Mouse (Mus musculus): ENCODE results near the gene Ppp1r12b. TPM values are rescaled to one million over a fixed set of nuclear protein-coding genes. Genes with fewer than 3 reads are reported as not detected.

Ppp1r12b gene
- total RNA-seq (2021) = 100 to 1,000 TPM; 199 to 221 TPM
- long read RNA-seq, experiment 1, partial matches to known transcripts = 3 of 63 reads
- long read RNA-seq, experiment 1, other reads (novel, unspliced or antisense) = 60 of 63 reads
- long read RNA-seq, experiment 2, partial matches to known transcripts = 2 of 48 reads
- long read RNA-seq, experiment 2, other reads (novel, unspliced or antisense) = 46 of 48 reads

- peak; percentile 93 for DNase-seq
These were observed at the start of gene Ppp1r12b for GRCm38 (mm10) chr1:134955637-134956176. Ppp1r12b (minus strand) TSS chr1:134955942.

- DNase-seq = no peak
These were observed 47.6 kb upstream of the Ppp1r12b start for GRCm38 (mm10) chr1:135003346-135003745.

GRCm38 (mm10) chr1:135000527-135000926, 44.8 kb upstream of the Ppp1r12b start:
- no peak for DNase-seq

DNA sequence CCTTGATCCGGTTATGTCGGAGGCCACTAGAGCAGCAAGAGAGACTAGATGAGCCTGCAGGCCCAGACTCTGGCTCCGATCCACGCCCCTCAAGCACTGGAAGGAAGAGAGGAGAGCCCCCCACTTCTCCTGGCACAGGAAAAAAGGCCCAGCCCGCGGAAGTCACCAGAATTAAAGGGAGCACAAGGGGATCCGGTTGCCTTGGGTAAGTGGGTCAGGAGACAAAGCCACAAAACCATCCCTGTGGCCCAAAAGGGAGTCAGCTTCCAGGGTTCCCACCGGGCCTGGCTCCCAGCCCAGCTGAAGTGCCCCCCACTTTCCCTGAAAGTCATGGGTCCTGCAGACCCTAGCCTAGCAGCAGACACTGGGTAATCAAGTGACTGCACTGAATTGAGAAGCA, 42.5 kb upstream of the Ppp1r12b start:
- DNase-seq = no peak

- no peak for DNase-seq
These were observed 41.8 kb upstream of the Ppp1r12b start for GRCm38 (mm10) chr1:134997568-134997967.

- DNase-seq = no peak
These were observed 40.7 kb upstream of the Ppp1r12b start for GRCm38 (mm10) chr1:134996471-134996870.

DNA sequence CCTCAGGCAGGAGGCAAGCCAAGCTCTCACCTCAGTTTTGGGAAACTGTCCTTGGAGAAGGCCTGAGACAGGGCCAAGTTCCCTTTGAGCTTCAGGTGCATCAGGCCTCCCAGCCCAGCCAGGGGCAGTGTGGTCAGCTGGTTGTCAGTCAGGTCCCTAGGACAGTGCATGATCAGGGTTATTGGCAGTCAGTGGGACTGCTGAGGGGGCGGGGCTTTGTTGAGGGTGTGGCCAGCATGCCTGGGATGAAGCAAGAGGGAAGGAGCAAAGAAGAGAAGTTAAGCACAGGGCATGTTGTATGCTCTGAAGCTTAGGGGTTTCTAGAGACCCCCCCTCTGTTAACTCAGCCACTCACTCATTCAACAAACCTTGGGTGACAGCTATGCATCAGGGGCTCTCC, 40.2 kb upstream of the Ppp1r12b start:
- DNase-seq = peak; percentile 26

DNA sequence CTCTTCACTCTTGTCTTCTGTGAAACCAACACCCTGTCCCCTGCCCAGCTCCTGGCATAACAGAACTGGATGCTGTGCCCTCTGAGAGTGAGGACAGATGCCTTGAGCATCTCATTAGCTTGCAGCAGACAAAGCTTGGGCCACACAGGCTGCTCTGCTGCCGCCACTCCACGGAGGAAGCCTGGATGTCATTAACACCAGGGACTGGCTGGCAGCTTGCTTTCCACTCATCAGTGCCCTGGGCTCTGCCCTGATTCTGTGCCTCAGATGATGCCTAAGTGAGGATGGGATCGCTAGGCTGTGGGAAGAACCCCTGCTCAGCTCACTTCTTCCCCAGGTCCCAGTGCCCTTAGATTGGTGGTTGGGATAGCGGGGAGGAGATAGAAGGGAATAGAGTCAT, 39.7 kb upstream of the Ppp1r12b start:
- no peak for DNase-seq

- DNase-seq = no peak
These were observed 39.0 kb upstream of the Ppp1r12b start for GRCm38 (mm10) chr1:134994739-134995138.

GRCm38 (mm10) chr1:134992046-134992645, 36.4 kb upstream of the Ppp1r12b start:
- DNase-seq = no peak

DNA sequence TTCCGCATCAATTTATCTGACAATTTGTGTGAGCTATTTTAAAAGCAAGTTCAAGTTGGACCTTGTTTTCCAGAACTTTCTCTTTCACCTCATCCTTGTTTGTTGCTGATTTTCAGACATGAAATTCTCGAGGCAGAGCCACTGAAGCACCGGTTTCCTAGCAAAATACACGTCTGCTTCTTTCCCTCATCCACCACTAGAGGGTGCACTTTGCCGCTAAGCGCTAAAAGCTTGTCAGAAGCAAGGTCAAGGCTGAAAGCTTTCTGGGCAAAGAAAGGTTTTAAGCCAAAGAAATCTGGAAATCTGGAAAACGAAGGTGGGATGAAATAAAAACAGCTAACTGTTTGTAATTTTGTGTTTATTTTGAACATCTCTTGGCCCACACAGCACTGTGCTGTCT, 33.6 kb upstream of the Ppp1r12b start:
- peak; percentile 74 for DNase-seq

DNA sequence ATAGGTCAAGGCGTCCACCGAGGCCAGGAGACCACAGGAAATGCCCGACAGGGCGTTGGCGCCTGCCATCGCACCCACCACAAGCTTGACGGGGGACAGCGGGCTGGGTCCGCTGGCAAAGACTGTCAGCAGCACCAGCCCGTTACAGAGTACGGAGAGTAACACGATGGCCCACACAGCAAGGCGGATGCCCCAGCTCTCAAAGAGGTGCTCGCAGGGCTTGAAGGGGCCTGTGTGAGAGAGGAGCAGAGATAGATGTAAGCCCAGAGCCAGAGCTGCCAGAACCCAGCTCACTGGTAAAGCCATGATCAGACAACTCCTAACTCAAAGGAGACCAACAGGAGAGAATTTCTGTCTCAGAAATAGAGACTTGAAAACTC, 32.2 kb upstream of the Ppp1r12b start:
- no peak for DNase-seq

DNA sequence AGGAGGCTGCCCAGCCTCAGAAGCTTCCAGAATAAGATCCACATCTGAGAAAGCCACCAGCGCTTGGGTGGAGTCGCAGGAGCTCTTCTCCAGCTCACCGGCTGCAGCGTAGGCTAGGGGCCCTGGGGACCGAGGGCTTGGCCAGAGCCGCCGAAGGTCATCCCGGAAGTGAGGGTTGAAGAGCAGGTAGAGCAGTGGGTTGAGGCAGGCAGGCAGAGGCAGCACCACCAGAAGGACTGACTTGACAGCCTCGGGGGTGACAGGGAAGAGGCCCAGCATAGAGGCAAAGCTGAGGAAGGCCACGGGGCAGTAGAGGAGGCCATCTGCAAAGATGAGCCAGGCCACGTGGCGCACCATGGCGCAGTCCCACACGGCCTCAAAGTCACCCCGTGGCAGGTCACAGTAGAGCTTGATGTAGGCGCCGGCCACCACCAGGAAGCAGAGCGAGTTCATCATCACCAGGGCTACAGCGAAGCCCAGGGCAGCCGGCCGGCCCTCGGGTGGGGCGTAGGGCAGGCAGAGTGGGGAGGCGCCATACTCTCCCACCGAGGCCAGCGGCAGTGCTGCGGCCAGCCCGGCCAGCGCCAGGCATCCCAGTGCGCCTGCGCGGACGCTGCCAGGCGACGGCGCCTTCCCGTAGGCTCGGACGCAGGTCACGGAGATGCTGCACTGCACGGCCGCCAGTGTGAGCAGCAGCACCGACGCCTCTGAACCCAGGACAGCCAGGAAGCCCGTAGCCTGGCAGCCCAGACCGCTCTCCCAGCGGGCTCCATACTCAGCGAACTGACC, 31.6 kb upstream of the Ppp1r12b start:
- DNase-seq = peak; percentile 70

DNA sequence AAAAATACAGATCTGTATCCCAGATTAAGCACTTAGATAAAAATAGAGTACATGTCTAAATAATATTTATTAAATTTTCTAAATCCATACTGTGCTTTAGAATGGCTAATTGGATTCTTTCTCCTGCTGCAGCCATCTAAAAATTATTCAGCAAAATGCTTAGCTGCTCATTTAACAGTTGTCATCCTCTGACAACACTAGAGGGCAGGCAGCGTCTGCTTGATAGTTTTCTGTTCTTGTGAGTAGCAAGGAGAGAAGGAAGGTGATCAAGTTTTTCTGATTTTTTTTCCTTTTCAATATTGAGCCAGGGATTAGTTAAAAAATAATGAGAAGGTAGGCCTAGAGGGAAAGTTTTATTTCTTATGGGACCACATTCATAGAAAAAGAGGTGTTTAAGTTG, 17.2 kb upstream of the Ppp1r12b start:
- no peak for DNase-seq

DNA sequence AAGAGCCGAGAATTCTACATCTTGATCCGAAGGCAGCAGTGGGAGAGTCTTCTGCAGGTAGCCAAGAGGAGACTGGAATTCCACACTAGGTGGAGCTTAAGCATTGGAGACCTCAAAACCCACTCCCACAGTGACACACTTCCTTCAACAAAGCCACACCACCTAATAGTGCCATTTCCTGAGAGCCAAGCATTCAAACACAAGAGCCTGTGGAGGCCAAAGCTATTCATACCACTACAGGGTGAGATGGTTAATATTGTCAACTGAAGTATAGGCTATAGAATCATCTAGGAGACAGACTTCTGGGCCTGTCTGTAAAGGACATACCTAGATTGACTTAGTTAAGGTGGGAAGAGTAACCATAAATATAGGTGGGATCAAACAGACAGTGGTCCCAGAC, 9.7 kb upstream of the Ppp1r12b start:
- DNase-seq = no peak

- DNase-seq = no peak
These were observed 7.1 kb upstream of the Ppp1r12b start for GRCm38 (mm10) chr1:134962821-134963220.

GRCm38 (mm10) chr1:134962053-134962803, 6.5 kb upstream of the Ppp1r12b start, which contains the start of gene Ube2t:
Ube2t (plus strand) TSS chr1:134962565.
- DNase-seq = peak; percentile 94

GRCm38 (mm10) chr1:134960634-134961033, 4.9 kb upstream of the Ppp1r12b start:
- DNase-seq = no peak

GRCm38 (mm10) chr1:134955050-134955636, 599 bp downstream of the Ppp1r12b start:
- no peak for DNase-seq

GRCm38 (mm10) chr1:134949946-134950345, 5.8 kb downstream of the Ppp1r12b start:
- DNase-seq = no peak

DNA sequence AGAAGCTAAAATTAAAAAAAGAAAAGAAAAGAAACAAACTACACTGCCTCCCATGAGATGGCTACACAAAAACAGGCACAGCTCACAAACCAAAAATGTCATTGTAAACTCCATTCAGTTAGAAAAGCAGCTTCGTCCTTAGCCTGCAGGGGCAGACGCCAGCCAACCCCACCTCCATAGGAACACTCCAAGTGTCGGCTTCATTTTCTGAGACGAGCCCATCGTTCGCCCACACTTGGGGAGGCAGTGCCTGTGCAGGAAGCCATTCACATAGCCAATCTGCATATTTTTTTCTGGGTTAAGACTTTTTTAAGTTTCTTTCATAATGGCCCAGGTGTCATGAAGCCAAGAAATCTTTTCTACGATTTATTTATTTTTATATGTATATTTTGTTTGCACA, 8.2 kb downstream of the Ppp1r12b start:
- DNase-seq = no peak

DNA sequence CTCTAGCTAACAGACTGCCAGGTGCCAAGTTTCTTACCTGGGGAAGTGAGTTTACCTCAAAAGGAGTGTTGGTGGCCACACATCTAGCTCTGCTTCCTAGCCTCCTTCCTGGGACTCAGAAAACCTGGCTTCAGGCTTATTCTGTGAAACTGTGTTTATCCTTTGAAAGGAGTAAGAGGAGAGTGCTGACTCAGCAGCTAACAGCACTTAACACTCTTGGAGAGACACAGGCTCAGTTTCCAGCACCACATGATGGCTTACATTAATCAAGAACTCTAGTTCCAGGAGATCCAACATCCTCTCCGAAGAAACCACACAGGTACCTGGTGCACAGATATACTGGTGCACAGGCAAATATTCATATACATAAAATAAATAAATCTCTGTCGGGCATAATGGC, 12.8 kb downstream of the Ppp1r12b start:
- DNase-seq = no peak
